ENCODE assay signal across 8 mouse cellular contexts in the genomic region with DNA sequence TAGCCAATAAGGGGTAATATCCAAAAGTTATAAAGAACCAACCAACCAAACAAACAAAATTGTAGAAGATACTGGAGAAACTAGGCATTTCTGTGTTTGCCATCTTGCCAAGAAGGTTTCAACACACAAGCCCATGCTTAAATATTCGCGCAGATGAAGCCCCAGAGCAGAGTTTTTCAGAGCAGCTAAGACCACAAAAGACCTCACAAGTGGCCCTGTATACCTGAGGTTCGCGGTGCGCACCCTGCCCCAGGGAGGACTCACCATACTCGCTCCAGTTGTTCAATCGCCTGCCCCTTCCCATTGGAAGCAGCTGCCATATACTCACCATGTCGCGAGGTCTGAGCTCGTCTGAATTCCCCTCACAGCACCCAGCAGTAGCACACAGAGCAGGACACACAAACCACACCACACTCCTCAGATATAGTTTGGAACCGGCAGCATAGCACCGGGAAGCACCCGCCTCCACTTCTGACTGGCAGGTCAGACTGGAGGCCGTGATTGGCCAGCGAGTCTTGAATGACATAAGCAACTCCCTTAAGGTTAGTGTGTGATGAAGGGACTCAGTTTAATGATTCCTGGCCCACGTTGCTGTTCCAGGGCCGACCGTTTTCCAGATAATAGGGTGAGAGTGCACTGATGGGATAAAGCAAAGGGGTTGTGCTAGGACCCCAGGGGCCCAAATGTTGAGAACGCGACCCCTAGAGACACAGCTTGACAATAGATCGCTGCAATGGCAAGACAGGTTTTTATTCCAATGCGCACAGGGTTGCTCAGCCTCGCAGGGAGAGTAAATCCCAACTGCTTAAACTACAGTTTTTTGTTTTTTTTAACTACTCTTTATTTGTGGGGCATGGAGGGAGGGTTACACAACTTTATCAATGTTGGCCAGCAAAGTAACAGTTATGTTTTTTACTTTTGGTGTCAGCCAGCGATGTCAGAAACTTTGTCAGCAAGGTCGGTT. TPM values are rescaled to one million over a fixed set of nuclear protein-coding genes. Genes with fewer than 3 reads are reported as not detected.
A peak's percentile ranks its signal among the peaks of the same experiment; 100 is the strongest.
DNase-seq lines count a peak whose midpoint lies in the region; ATAC-seq and TF ChIP-seq lines count a peak whose summit lies in the region.
"Not testable (repeated sequence)": the region's sequence is repeated elsewhere in the genome, so short reads cannot be mapped to it uniquely, and the experiment has no call there.

Gene Zfp976 (minus strand): TSS at position 437 of the 964 bp plus-strand sequence.

- peak within 1 kb of the TSS; percentile 42; the same call in 1 of the 2 replicates for H3K4me2 ChIP-seq in forebrain, embryonic 11.5 days (ENCODE audit: low read depth, low read length, severe bottlenecking)
- peak within 1 kb of the TSS; percentile 65 for H3K4me2 ChIP-seq in heart, embryonic 15.5 days
- H3K4me2 ChIP-seq in myocyte (ENCODE audit: low read depth): peak within 1 kb of the TSS; percentile 76

- not testable (repeated sequence) for H3K4me1 ChIP-seq in forebrain, embryonic 11.5 days (replicated peaks; ENCODE audit: control insufficient read depth, insufficient read depth, low read length); heart, embryonic 15.5 days (replicated peaks); liver, adult 2 months (ENCODE audit: control insufficient read depth, insufficient read depth, low read length)

- not testable (repeated sequence) for H3ac ChIP-seq in myocyte (ENCODE audit: control insufficient read depth, insufficient read length)

- not testable (repeated sequence) for H3K9me3 ChIP-seq in forebrain, embryonic 11.5 days (ENCODE audit: control insufficient read depth, low read length); heart, embryonic 15.5 days (replicated peaks)

- WGBS in forebrain, embryonic 11.5 days: 3% methylated on average over 25 of the region's 25 CpGs
- 5% methylated on average over 25 of the region's 25 CpGs for WGBS in heart, embryonic 15.5 days
- WGBS in liver, adult 2 months: 2% methylated on average over 25 of the region's 25 CpGs

- TF ChIP-seq POLR2A in liver, adult 2 months (IDR thresholded peaks at IDR 0.05; ENCODE audit: extremely low read depth, insufficient read depth, low read length); myocyte (IDR thresholded peaks at IDR 0.05; ENCODE audit: insufficient read length, low read depth): not testable (repeated sequence)

- peak within 1 kb of the TSS; percentile 12; the same call in 1 of the 2 replicates for H3K9ac ChIP-seq in forebrain, embryonic 11.5 days (ENCODE audit: low read length)
- H3K9ac ChIP-seq in heart, embryonic 15.5 days: peak within 1 kb of the TSS; percentile 46
- peak within 1 kb of the TSS; percentile 61 for H3K9ac ChIP-seq in liver, adult 2 months (ENCODE audit: low read depth, low read length)

- H3K79me2 ChIP-seq in liver, adult 2 months (ENCODE audit: control insufficient read depth, insufficient read depth, low read length); myocyte (ENCODE audit: control insufficient read depth, insufficient read depth): not testable (repeated sequence)

- peak; percentile 98 for ATAC-seq in forebrain, embryonic 11.5 days (replicated peaks; ENCODE audit: low FRiP score)
- peak; percentile 94 for ATAC-seq in heart, embryonic 15.5 days (replicated peaks; ENCODE audit: insufficient number of reproducible peaks, insufficient read depth, low FRiP score, low read depth)

- H3K27me3 ChIP-seq in forebrain, embryonic 11.5 days (ENCODE audit: control insufficient read depth, insufficient read depth, low read length); heart, embryonic 15.5 days; liver, adult 2 months (ENCODE audit: control insufficient read depth, insufficient read depth, low read length); myocyte (ENCODE audit: control insufficient read depth, insufficient read depth, insufficient read length); splenic B cell, adult 2 months (ENCODE audit: control insufficient read depth, insufficient read depth, low read length, poor library complexity, severe bottlenecking): not testable (repeated sequence)

- not testable (repeated sequence) for H3K27ac ChIP-seq in forebrain, embryonic 11.5 days (ENCODE audit: low read depth, low read length); heart, embryonic 15.5 days
- peak within 1 kb of the TSS; percentile 57 for H3K27ac ChIP-seq in liver, adult 2 months (replicated peaks; ENCODE audit: insufficient read depth, low read depth, low read length)

- H3K36me3 ChIP-seq in forebrain, embryonic 11.5 days (ENCODE audit: control insufficient read depth, insufficient read depth, low read length); heart, embryonic 15.5 days; liver, adult 2 months (ENCODE audit: control insufficient read depth, insufficient read depth, low read length); myocyte (ENCODE audit: control insufficient read depth, insufficient read depth); splenic B cell, adult 2 months (ENCODE audit: control insufficient read depth, insufficient read depth, low read length, poor library complexity, severe bottlenecking): not testable (repeated sequence)

- TF ChIP-seq CTCF in liver, adult 2 months (IDR thresholded peaks at IDR 0.05; ENCODE audit: low read depth, low read length): not testable (repeated sequence)

- DNase-seq in CD4-positive helper T cell, adult 2 months (ENCODE audit: low read depth, low spot score): peak; percentile 11
- DNase-seq in c-Kit-positive CD71-negative TER-119-negative erythroid progenitor cells, embryonic 14.5 days (ENCODE audit: low read depth): peak; percentile 31
- peak; percentile 76 for DNase-seq in forebrain, embryonic 11.5 days (ENCODE audit: low spot score)
- peak; percentile 85 for DNase-seq in kidney, postnatal 10 days
- DNase-seq in liver, adult 2 months (ENCODE audit: extremely low read depth, low read depth, low spot score): peak; percentile 89
- DNase-seq in splenic B cell, adult 2 months (ENCODE audit: low read depth, low spot score): peak; percentile 13

- peak within 1 kb of the TSS; percentile 28 for H3K4me3 ChIP-seq in forebrain, embryonic 11.5 days (ENCODE audit: low read depth, low read length)
- H3K4me3 ChIP-seq in heart, embryonic 15.5 days: peak within 1 kb of the TSS; percentile 56
- peak within 1 kb of the TSS; percentile 68 for H3K4me3 ChIP-seq in liver, adult 2 months (ENCODE audit: insufficient read depth, low read depth, low read length)
- peak within 1 kb of the TSS; percentile 25 for H3K4me3 ChIP-seq in myocyte

RNA-seq across cellular contexts. Expression of gene Zfp976, which starts in this region (rescaled TPM):
- 1.3 and 1.6 TPM in 2 replicates for polyA plus RNA-seq in forebrain, embryonic 11.5 days (2014; fragmentation: Nextera tagmentation; extraction: Ambion mirVana)
- 1.5 and 1.9 TPM in 2 replicates for polyA plus RNA-seq in heart, embryonic 15.5 days (2015; fragmentation: Nextera tagmentation; extraction: Ambion mirVana)
- 2.1 and 4.0 TPM in 2 replicates for total RNA-seq in liver, adult 2 months (2014; rRNA removed)
- polyA plus RNA-seq in liver, adult 2 months (2012; rRNA removed): 0.24 and 0.26 TPM in 2 replicates
- 0.18 TPM for polyA plus RNA-seq in myocyte (2012; fragmentation: generic; extraction: Trizol)

Comparison
In these comparisons a context has a peak if more than half of its experiments do, and no peak if none do; other contexts are left out.
1. DNase-seq: peak in every context shown above with its lines; median percentile 89 in liver, adult 2 months; 85 in kidney, postnatal 10 days; 76 in forebrain, embryonic 11.5 days; 31 in c-Kit-positive CD71-negative TER-119-negative erythroid progenitor cells, embryonic 14.5 days; 13 in splenic B cell, adult 2 months; 11 in CD4-positive helper T cell, adult 2 months.